Comparison of ENCODE assay signal across 15 mouse cellular contexts in the genomic region with DNA sequence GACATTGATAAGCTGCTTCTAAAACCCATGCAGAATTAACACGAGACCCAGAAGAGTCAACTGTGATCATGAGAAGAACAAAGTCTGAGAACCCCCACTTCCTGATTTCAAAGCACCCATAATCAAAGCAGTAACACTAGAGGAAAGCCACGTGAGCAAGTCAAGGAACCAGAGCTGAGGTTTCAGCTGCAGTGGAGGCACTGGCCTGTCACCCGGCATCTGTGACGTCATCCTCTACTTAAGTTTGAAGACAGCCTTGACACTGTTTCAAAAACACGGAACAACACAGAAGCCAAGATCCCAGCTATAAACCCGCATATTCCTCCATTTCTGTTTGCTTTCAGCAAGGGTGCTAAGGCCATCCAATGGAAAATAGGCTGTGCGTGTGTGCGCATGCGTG. TPM values are rescaled to one million over a fixed set of nuclear protein-coding genes. Genes with fewer than 3 reads are reported as not detected.
DNase-seq lines count a peak whose midpoint lies in the region; ATAC-seq and TF ChIP-seq lines count a peak whose summit lies in the region.
"Had no signal": no experiment of that assay in that cellular context is flagged by ENCODE, and none has a peak within 500 bp of the region (broad histone marks: within the 10 kb centered on the region; RNA-seq: fewer than 3 reads in every experiment).

No protein-coding gene starts in this region.

- no peak overlapping the region for H3K4me3 ChIP-seq in lung, postnatal 0 days (ENCODE audit: low read depth, low read length)
- H3K4me3 ChIP-seq: embryonic facial prominence, embryonic 13.5 days; forebrain, embryonic 15.5 days; hindbrain, embryonic 15.5 days; midbrain, embryonic 10.5 days; neural tube, embryonic 13.5 days had no signal

- peaks cover 8% of the 10 kb centered on the region for H3K4me1 ChIP-seq in lung, postnatal 0 days (ENCODE audit: insufficient read depth, low read depth, low read length)

- H3K9ac ChIP-seq in lung, postnatal 0 days (replicated peaks; ENCODE audit: low read depth) = no peak overlapping the region
- H3K9ac ChIP-seq: embryonic facial prominence, embryonic 13.5 days; forebrain, embryonic 15.5 days; hindbrain, embryonic 15.5 days; neural tube, embryonic 13.5 days had no signal

- no peak for ATAC-seq in lung, postnatal 0 days
- peak; percentile 38 to 61 for ATAC-seq in hematopoietic stem cell, adult 5-6 weeks (replicated peaks in 1 of 2; ENCODE audit: insufficient read depth in 1 of 2, low FRiP score in 2 of 2, low TSS enrichment in 1 of 2, low read depth in 1 of 2, poor library complexity in 2 of 2, severe bottlenecking in 2 of 2)
- ATAC-seq in neutrophil, adult 5-6 weeks (ENCODE audit: extremely low read depth, insufficient number of reproducible peaks, low FRiP score, poor library complexity, severe bottlenecking) = peak; percentile 92
- ATAC-seq: forebrain, embryonic 15.5 days had no signal

- no peak overlapping the region for H3K4me2 ChIP-seq in lung, postnatal 0 days (replicated peaks; ENCODE audit: low read depth, low read length)
- H3K4me2 ChIP-seq: embryonic facial prominence, embryonic 13.5 days; forebrain, embryonic 15.5 days; hindbrain, embryonic 15.5 days; neural tube, embryonic 13.5 days had no signal

- no peak overlapping the region for H3K27ac ChIP-seq in lung, postnatal 0 days (ENCODE audit: low read length)
- H3K27ac ChIP-seq: embryonic facial prominence, embryonic 13.5 days; forebrain, embryonic 15.5 days; hindbrain, embryonic 15.5 days; midbrain, embryonic 10.5 days; neural tube, embryonic 13.5 days had no signal

- TF ChIP-seq CTCF in lung, postnatal 0 days (IDR thresholded peaks at IDR 0.05) = no peak

- DNase-seq in lung, postnatal 0 days (ENCODE audit: low spot score) = peak; percentile 59
- DNase-seq in lung, postnatal 4 days = no peak
- peak; percentile 54 to 70 for DNase-seq in thymus, postnatal 36 days
- no peak for DNase-seq in kidney, adult 9 months
- DNase-seq in MN1 (ENCODE audit: low spot score) = no peak
- DNase-seq in frontal cortex, postnatal 36 days (ENCODE audit: low spot score in 2 of 2) = no peak
- DNase-seq: adrenal gland, adult 2 months; cerebellum, adult 2 months had no signal

- no peak for TF ChIP-seq EP300 in lung, postnatal 0 days (IDR thresholded peaks at IDR 0.05)

- 54% methylated on average over 9 of the region's 9 CpGs for WGBS in lung, postnatal 0 days

- H3K27me3 ChIP-seq in lung, postnatal 0 days (replicated peaks; ENCODE audit: insufficient read depth, low read length) = no peaks in the 10 kb centered on the region
- H3K27me3 ChIP-seq: embryonic facial prominence, embryonic 13.5 days; forebrain, embryonic 15.5 days; hindbrain, embryonic 15.5 days; neural tube, embryonic 13.5 days had no signal

- H3K9me3 ChIP-seq in lung, postnatal 0 days (ENCODE audit: low read length) = no peaks in the 10 kb centered on the region
- H3K9me3 ChIP-seq: embryonic facial prominence, embryonic 13.5 days; forebrain, embryonic 15.5 days; hindbrain, embryonic 15.5 days; midbrain, embryonic 10.5 days; neural tube, embryonic 13.5 days had no signal

- H3K36me3 ChIP-seq in lung, postnatal 0 days (ENCODE audit: insufficient read depth, low read length) = no peaks in the 10 kb centered on the region
- H3K36me3 ChIP-seq: embryonic facial prominence, embryonic 13.5 days; forebrain, embryonic 15.5 days; hindbrain, embryonic 15.5 days; neural tube, embryonic 13.5 days had no signal

RNA-seq across cellular contexts. Expression of gene Usp12, which starts 13.1 kb away (rescaled TPM):
- 14.5 and 15.4 TPM in 2 replicates for polyA plus RNA-seq in lung, postnatal 0 days (2015; fragmentation: Nextera tagmentation; extraction: Ambion mirVana)
- total RNA-seq in hematopoietic stem cell, adult 5-6 weeks (2017) = 47.4 and 48.2 TPM in 2 replicates
- total RNA-seq in neutrophil, adult 5-6 weeks (2017) = 42.4 and 51.3 TPM in 2 replicates

RNA-seq across cellular contexts. Expression of gene Rpl21, which starts 51.0 kb away (rescaled TPM):
- polyA plus RNA-seq in lung, postnatal 0 days (2015; fragmentation: Nextera tagmentation; extraction: Ambion mirVana) = 474 and 489 TPM in 2 replicates
- total RNA-seq in hematopoietic stem cell, adult 5-6 weeks (2017) = 2,651 and 2,978 TPM in 2 replicates
- total RNA-seq in neutrophil, adult 5-6 weeks (2017) = 1,154 and 1,168 TPM in 2 replicates

Comparison
In these comparisons a context has a peak if more than half of its experiments do, and no peak if none do; other contexts are left out.
1. DNase-seq: peak in lung, postnatal 0 days (single experiment) and thymus, postnatal 36 days (2 of 2); none in lung, postnatal 4 days (0 of 2), kidney, adult 9 months (single experiment), MN1 (single experiment) and frontal cortex, postnatal 36 days (0 of 2).